Mouse (Mus musculus): Measurements from ENCODE around the gene Elp1. TPM values are rescaled to one million over a fixed set of nuclear protein-coding genes. Genes with fewer than 3 reads are reported as not detected.
A peak's percentile ranks its signal among the peaks of the same experiment; 100 is the strongest.

Gene Elp1
- total and polyA plus RNA-seq, 3 experiments = 58.1 to 88.4 (median 58.2) TPM

DNA sequence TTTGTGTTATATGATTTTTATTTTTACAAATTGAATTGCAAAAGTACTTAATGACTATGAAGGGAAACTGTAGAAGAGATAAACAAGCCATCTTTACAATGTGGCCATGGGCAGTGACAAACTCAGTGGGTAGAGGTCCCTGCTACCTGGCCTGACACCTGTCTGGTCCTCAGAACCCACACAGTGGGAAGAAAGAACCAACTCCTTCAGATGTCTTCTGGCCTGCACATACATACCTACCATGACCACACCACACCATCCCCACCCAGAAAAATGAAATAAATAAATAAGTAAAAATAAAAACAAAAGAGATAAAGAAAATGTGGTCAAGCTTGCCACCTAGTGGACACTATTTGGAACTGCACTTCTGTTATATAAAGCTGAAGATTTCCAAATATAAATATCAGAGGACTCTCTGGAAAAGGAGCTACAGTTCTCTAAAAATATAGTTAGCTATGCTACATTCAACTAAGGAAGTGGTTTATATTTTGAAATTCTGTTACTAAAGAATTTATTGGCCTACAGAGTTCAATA is 18.0 kb upstream of the Elp1 start:
- Histone ChIP-seq H3K4me3 (replicated peaks in 1 of 3; ENCODE audit: low read depth in 2 of 3, low read length in 2 of 3, poor library complexity in 1 of 3) (no peak overlapping the region), H3K27me3 (replicated peaks) (no peaks in the 10 kb centered on the region), H3K4me1 (ENCODE audit: control insufficient read depth in 1 of 2, insufficient read depth in 2 of 2) (no peaks in the 10 kb centered on the region), H3K27ac (ENCODE audit: insufficient read depth, low read depth) (no peak overlapping the region), H3K79me2 (replicated peaks; ENCODE audit: control insufficient read depth, extremely low read depth, insufficient read depth, poor library complexity, severe bottlenecking) (no peaks in the 10 kb centered on the region), H3K4me2 (ENCODE audit: insufficient read depth, low read depth, poor library complexity, severe bottlenecking) (no peak overlapping the region), H3K9ac (ENCODE audit: insufficient read depth, low read depth) (no peak overlapping the region), H3K9me3 (replicated peaks; ENCODE audit: low read length) (no peaks in the 10 kb centered on the region), H3K36me3 (replicated peaks in 1 of 2; ENCODE audit: control insufficient read depth in 1 of 2, insufficient read depth in 1 of 2, low read length in 1 of 2) (peaks cover 0 to 9% of the 10 kb centered on the region in 2 experiments)
- TF ChIP-seq RCOR1 (conservative IDR thresholded peaks at IDR 0.05; ENCODE audit: low read depth, low read length) (no peak), ZC3H11A (IDR thresholded peaks at IDR 0.05; ENCODE audit: low read depth, low read length) (no peak), CHD2 (IDR thresholded peaks at IDR 0.05; ENCODE audit: low read length) (no peak), KAT2A (IDR thresholded peaks at IDR 0.05; ENCODE audit: insufficient replicate concordance, low read length) (no peak), ZKSCAN1 (IDR thresholded peaks at IDR 0.05; ENCODE audit: borderline replicate concordance, low read depth, low read length) (no peak), USF1 (IDR thresholded peaks at IDR 0.05; ENCODE audit: low read depth, low read length) (no peak), ZNF384 (IDR thresholded peaks at IDR 0.05; ENCODE audit: low read depth, low read length) (no peak), NRF1 (IDR thresholded peaks at IDR 0.05; ENCODE audit: low read depth, low read length) (no peak), ETS1 (conservative IDR thresholded peaks at IDR 0.05; ENCODE audit: low read depth, low read length) (no peak), HCFC1 (IDR thresholded peaks at IDR 0.05; ENCODE audit: low read depth, low read length) (no peak), RAD21 (IDR thresholded peaks at IDR 0.05; ENCODE audit: low read depth, low read length) (peak; percentile 59), JUND (conservative IDR thresholded peaks at IDR 0.05; ENCODE audit: low read depth, low read length) (no peak), MAX (IDR thresholded peaks at IDR 0.05; ENCODE audit: low read length) (no peak), EP300 (IDR thresholded peaks at IDR 0.05; ENCODE audit: low read length) (no peak), CTCF (conservative IDR thresholded peaks at IDR 0.05 in 1 of 2, IDR thresholded peaks at IDR 0.05 in 1 of 2; ENCODE audit: low read depth in 2 of 2, low read length in 2 of 2) (peak; percentile 34 to 65; a peak in 3 of 4 replicates), MYC (IDR thresholded peaks at IDR 0.05; ENCODE audit: low read depth, low read length) (no peak), ELF1 (IDR thresholded peaks at IDR 0.05; ENCODE audit: low read depth, low read length) (no peak), SMC3 (IDR thresholded peaks at IDR 0.05; ENCODE audit: low read depth, low read length) (peak; percentile 19; the same call in 1 of the 2 replicates), MAFK (IDR thresholded peaks at IDR 0.05; ENCODE audit: insufficient replicate concordance, low read length) (no peak), UBTF (IDR thresholded peaks at IDR 0.05; ENCODE audit: low read depth, low read length) (no peak), TBP (conservative IDR thresholded peaks at IDR 0.05; ENCODE audit: low read depth, low read length) (no peak), ZMIZ1 (IDR thresholded peaks at IDR 0.05; ENCODE audit: low read depth, low read length) (no peak), JUN (IDR thresholded peaks at IDR 0.05; ENCODE audit: insufficient read depth, low read depth, low read length) (no peak), MXI1 (IDR thresholded peaks at IDR 0.05; ENCODE audit: low read depth, low read length) (no peak)
- in situ Hi-C loops (cut with MboI; ENCODE audit: low pct_ligation_motif_present, low pct_unique_long_range_greater_than_20kb, low sequenced_read_pairs) = no loop called here
- peak; percentile 18 for DNase-seq (ENCODE audit: extremely low read depth)
- dilution Hi-C loops (cut with MboI; ENCODE audit: extremely low pct_ligation_motif_present, extremely low pct_unique_long_range_greater_than_20kb, low sequenced_read_pairs) = no loop called here

Measured in CH12.LX (cell line).